Mouse (Mus musculus): Measurements from ENCODE around the gene Ltc4s.

- TF ChIP-seq CTCF (IDR thresholded peaks at IDR 0.05; ENCODE audit: low read depth, low read length) (no peak), GATA2 (IDR thresholded peaks at IDR 0.05; ENCODE audit: borderline replicate concordance, low read depth, low read length) (no peak), GATA1 (IDR thresholded peaks at IDR 0.05; ENCODE audit: borderline replicate concordance, low read length) (no peak)
Measured at GRCm38 (mm10) chr11:50210505-50211151, 27.8 kb downstream of the Ltc4s start, which contains the start of the genes Sqstm1 and Mgat4b.
